Mouse (Mus musculus) A20 (cell line): ENCODE measurements around the gene Zdhhc16.
A peak's percentile ranks its signal among the peaks of the same experiment; 100 is the strongest.

Experiments
- DNase-seq: peaks from one replicate; pipeline ENCODE4 v3.0.0-alpha.2; 2011; ENCODE audit warnings: low read depth, low spot score

Zdhhc16 gene

GRCm38 (mm10) chr19:41933179-41934086 is at the start of gene Zdhhc16, which contains the start of gene Exosc1:
Gene Zdhhc16 (plus strand): TSS chr19:41933480.
Gene Exosc1 (minus strand): TSS chr19:41933423.
- DNase-seq = peak; percentile 97

GRCm38 (mm10) chr19:41883882-41884281 is 49.4 kb upstream of the Zdhhc16 start:
- no peak for DNase-seq

GRCm38 (mm10) chr19:41888191-41888590 is 45.1 kb upstream of the Zdhhc16 start:
- DNase-seq = no peak

- DNase-seq = peak; percentile 18
Observed at GRCm38 (mm10) chr19:41894959-41895358, 38.3 kb upstream of the Zdhhc16 start.

- DNase-seq = peak; percentile 89
Observed at GRCm38 (mm10) chr19:41895460-41896318, 37.6 kb upstream of the Zdhhc16 start, which contains the start of gene Rrp12. Gene Rrp12 (minus strand): TSS chr19:41896173.

GRCm38 (mm10) chr19:41896319-41896711 is 37.0 kb upstream of the Zdhhc16 start:
- DNase-seq = no peak

GRCm38 (mm10) chr19:41898860-41899259 is 34.4 kb upstream of the Zdhhc16 start:
- DNase-seq = peak; percentile 54

- DNase-seq = peak; percentile 27
Observed at GRCm38 (mm10) chr19:41900495-41901090, 32.7 kb upstream of the Zdhhc16 start.

- DNase-seq = no peak
Observed at GRCm38 (mm10) chr19:41901696-41902095, 31.6 kb upstream of the Zdhhc16 start.

GRCm38 (mm10) chr19:41902848-41903593 is 30.3 kb upstream of the Zdhhc16 start:
- no peak for DNase-seq

- DNase-seq = no peak
Observed at GRCm38 (mm10) chr19:41905246-41905645, 28.0 kb upstream of the Zdhhc16 start.

- no peak for DNase-seq
Observed at GRCm38 (mm10) chr19:41906311-41907078, 26.8 kb upstream of the Zdhhc16 start.

- no peak for DNase-seq
Observed at GRCm38 (mm10) chr19:41907079-41907760, 26.1 kb upstream of the Zdhhc16 start.

GRCm38 (mm10) chr19:41908736-41909135 is 24.5 kb upstream of the Zdhhc16 start:
- no peak for DNase-seq

- DNase-seq = peak; percentile 19
Observed at GRCm38 (mm10) chr19:41910396-41910795, 22.9 kb upstream of the Zdhhc16 start.

- peak; percentile 99 for DNase-seq
Observed at GRCm38 (mm10) chr19:41911178-41912073, 21.9 kb upstream of the Zdhhc16 start, which contains the start of gene Pgam1. Gene Pgam1 (plus strand): TSS chr19:41911923.

GRCm38 (mm10) chr19:41912121-41913080 is 20.9 kb upstream of the Zdhhc16 start:
- DNase-seq = peak; percentile 43
